Mouse (Mus musculus) kidney, adult 2 months (tissue): ENCODE measurements around the gene Traf7.

Source experiments
- CTCF ChIP-seq: fragments of 200-500 bp; conservative IDR thresholded peaks from 2 replicates; pipeline ENCODE4 v1.5.1; 2011; ENCODE audit warnings: low read depth, mild to moderate bottlenecking, control low read depth, low read length, moderate library complexity, mixed read lengths; ENCODE audit not compliant: insufficient read depth, insufficient read length
- POLR2A ChIP-seq: fragments of 200-500 bp; IDR thresholded peaks from one replicate; pipeline ENCODE4 v1.6.1; 2011; ENCODE audit warnings: low read depth, low read length, control low read depth

DNA sequence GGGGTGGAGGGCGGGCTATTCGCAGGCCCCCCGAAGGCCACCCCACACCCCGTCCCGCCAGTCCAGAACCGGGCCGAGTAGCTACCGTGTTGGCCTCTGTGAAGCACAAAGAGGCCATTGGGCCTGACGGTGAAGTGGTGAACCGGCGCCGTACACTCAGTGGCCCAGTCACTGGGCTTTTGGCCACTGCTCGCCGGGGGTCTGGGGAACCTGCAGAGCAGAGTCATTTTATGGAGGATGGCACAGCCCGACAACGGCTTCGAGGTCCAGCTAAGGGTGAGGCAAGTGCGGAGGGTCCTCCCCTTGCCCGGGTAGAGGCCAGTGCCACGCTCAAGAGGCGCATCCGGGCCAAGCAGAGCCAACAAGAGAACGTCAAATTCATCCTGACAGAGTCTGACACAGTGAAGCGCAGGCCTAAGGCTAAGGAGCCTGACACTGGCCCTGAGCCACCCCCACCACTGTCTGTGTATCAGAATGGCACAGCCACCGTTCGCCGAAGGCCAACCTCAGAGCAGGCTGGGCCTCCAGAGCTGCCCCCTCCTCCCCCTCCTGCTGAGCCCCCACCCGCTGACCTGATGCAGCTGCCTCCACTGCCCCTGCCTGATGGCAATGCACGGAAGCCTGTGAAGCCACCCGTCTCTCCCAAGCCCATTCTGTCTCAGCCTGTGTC is 22.3 kb downstream of the Traf7 start:
- TF ChIP-seq CTCF (no peak), POLR2A (no peak)
